Mouse (Mus musculus): Measurements from ENCODE around the gene Zbtb24. TPM values are rescaled to one million over a fixed set of nuclear protein-coding genes. Genes with fewer than 3 reads are reported as not detected.

The Zbtb24 gene
- polyA plus RNA-seq, 1 experiment from 2014 or later: 16.9 TPM

- no peak overlapping the region for H3K4me2 ChIP-seq (ENCODE audit: low read depth, low read length)
- ATAC-seq (ENCODE audit: low read depth): no peak
- no peak overlapping the region for H3K4me3 ChIP-seq (ENCODE audit: low read depth, low read length)
- peaks cover 15% of the 10 kb centered on the region for H3K36me3 ChIP-seq (ENCODE audit: control insufficient read depth, insufficient read depth, low read length)
- H3K27ac ChIP-seq (ENCODE audit: low read depth, low read length): no peak overlapping the region
- H3K9me3 ChIP-seq (ENCODE audit: control insufficient read depth, low read length): no peaks in the 10 kb centered on the region
- no peak overlapping the region for H3K9ac ChIP-seq (replicated peaks; ENCODE audit: low read depth, low read length)
- peaks cover 3% of the 10 kb centered on the region; the same call in 1 of the 2 replicates for H3K4me1 ChIP-seq (ENCODE audit: control insufficient read depth, insufficient read depth, low read length)
- no peaks in the 10 kb centered on the region for H3K27me3 ChIP-seq (ENCODE audit: control insufficient read depth, insufficient read depth, low read length)
- WGBS: 87% methylated on average over 14 of the region's 14 CpGs
Observed at GRCm38 (mm10) chr10:41486506-41487170, 36.5 kb downstream of the Zbtb24 start.

GRCm38 (mm10) chr10:41488877-41489276 lies 38.7 kb downstream of the Zbtb24 start:
- Histone ChIP-seq H3K4me1 (ENCODE audit: control insufficient read depth, insufficient read depth, low read length) (peaks cover 3% of the 10 kb centered on the region; the same call in 1 of the 2 replicates), H3K27ac (ENCODE audit: low read depth, low read length) (no peak overlapping the region), H3K9ac (replicated peaks; ENCODE audit: low read depth, low read length) (peak overlapping the region; percentile 64; the same call in 1 of the 2 replicates), H3K27me3 (ENCODE audit: control insufficient read depth, insufficient read depth, low read length) (no peaks in the 10 kb centered on the region), H3K4me3 (ENCODE audit: low read depth, low read length) (peak overlapping the region; percentile 65; the same call in 1 of the 2 replicates), H3K9me3 (ENCODE audit: control insufficient read depth, low read length) (no peaks in the 10 kb centered on the region), H3K36me3 (ENCODE audit: control insufficient read depth, insufficient read depth, low read length) (peaks cover 15% of the 10 kb centered on the region; the same call in 1 of the 2 replicates), H3K4me2 (ENCODE audit: low read depth, low read length) (peak overlapping the region; percentile 89)
- no peak for ATAC-seq (ENCODE audit: low read depth)
- WGBS: 45% methylated on average over 7 of the region's 7 CpGs

GRCm38 (mm10) chr10:41489294-41489693 lies 39.1 kb downstream of the Zbtb24 start:
- Histone ChIP-seq H3K4me2 (ENCODE audit: low read depth, low read length) (peak overlapping the region; percentile 89), H3K27me3 (ENCODE audit: control insufficient read depth, insufficient read depth, low read length) (no peaks in the 10 kb centered on the region), H3K4me1 (ENCODE audit: control insufficient read depth, insufficient read depth, low read length) (peaks cover 3% of the 10 kb centered on the region; the same call in 1 of the 2 replicates), H3K27ac (ENCODE audit: low read depth, low read length) (no peak overlapping the region), H3K9me3 (ENCODE audit: control insufficient read depth, low read length) (no peaks in the 10 kb centered on the region), H3K9ac (replicated peaks; ENCODE audit: low read depth, low read length) (peak overlapping the region; percentile 64), H3K36me3 (ENCODE audit: control insufficient read depth, insufficient read depth, low read length) (peaks cover 13% of the 10 kb centered on the region; the same call in 1 of the 2 replicates), H3K4me3 (ENCODE audit: low read depth, low read length) (peak overlapping the region; percentile 65)
- 39% methylated on average over 8 of the region's 8 CpGs for WGBS
- peak; percentile 7; the same call in 1 of the 2 replicates for ATAC-seq (ENCODE audit: low read depth)

- no peaks in the 10 kb centered on the region for H3K27me3 ChIP-seq (ENCODE audit: control insufficient read depth, insufficient read depth, low read length)
- peaks cover 3% of the 10 kb centered on the region; the same call in 1 of the 2 replicates for H3K4me1 ChIP-seq (ENCODE audit: control insufficient read depth, insufficient read depth, low read length)
- peak within 1 kb of the TSS; percentile 65 for H3K4me3 ChIP-seq (ENCODE audit: low read depth, low read length)
- WGBS: under 1% methylated on average over 50 of the region's 50 CpGs
- H3K9ac ChIP-seq (replicated peaks; ENCODE audit: low read depth, low read length): peak within 1 kb of the TSS; percentile 64
- ATAC-seq (ENCODE audit: low read depth): peak; percentile 97
- H3K27ac ChIP-seq (ENCODE audit: low read depth, low read length): peak within 1 kb of the TSS; percentile 40; the same call in 1 of the 2 replicates
- peak within 1 kb of the TSS; percentile 89 for H3K4me2 ChIP-seq (ENCODE audit: low read depth, low read length)
- no peaks in the 10 kb centered on the region for H3K9me3 ChIP-seq (ENCODE audit: control insufficient read depth, low read length)
- H3K36me3 ChIP-seq (ENCODE audit: control insufficient read depth, insufficient read depth, low read length): peaks cover 12% of the 10 kb centered on the region; the same call in 1 of the 2 replicates
Observed at GRCm38 (mm10) chr10:41489708-41490517, 39.7 kb downstream of the Zbtb24 start, which contains the start of the genes Smpd2 and Ppil6. Gene Smpd2, minus strand, starts transcription at chr10:41490369. Gene Ppil6, plus strand, starts transcription at chr10:41490439.

GRCm38 (mm10) chr10:41490518-41490873 lies 40.3 kb downstream of the Zbtb24 start:
- WGBS: under 1% methylated on average over 29 of the region's 29 CpGs

GRCm38 (mm10) chr10:41491111-41491510 lies 40.9 kb downstream of the Zbtb24 start:
- Histone ChIP-seq H3K9ac (replicated peaks; ENCODE audit: low read depth, low read length) (no peak overlapping the region), H3K4me2 (ENCODE audit: low read depth, low read length) (peak overlapping the region; percentile 89; the same call in 1 of the 2 replicates), H3K4me1 (ENCODE audit: control insufficient read depth, insufficient read depth, low read length) (peaks cover 3% of the 10 kb centered on the region; the same call in 1 of the 2 replicates), H3K4me3 (ENCODE audit: low read depth, low read length) (peak overlapping the region; percentile 65; the same call in 1 of the 2 replicates), H3K9me3 (ENCODE audit: control insufficient read depth, low read length) (no peaks in the 10 kb centered on the region), H3K27me3 (ENCODE audit: control insufficient read depth, insufficient read depth, low read length) (no peaks in the 10 kb centered on the region), H3K27ac (ENCODE audit: low read depth, low read length) (no peak overlapping the region), H3K36me3 (ENCODE audit: control insufficient read depth, insufficient read depth, low read length) (0 out of 2 replicates have a peak, but pooled peaks cover 8% of the 10 kb centered on the region)
- ATAC-seq (ENCODE audit: low read depth): no peak
- WGBS: 49% methylated on average over 4 of the region's 4 CpGs

More at GRCm38 (mm10) chr10:41490518-41490873, 40.3 kb downstream of the Zbtb24 start:
- Histone ChIP-seq H3K27ac (ENCODE audit: low read depth, low read length) (no peak overlapping the region), H3K9me3 (ENCODE audit: control insufficient read depth, low read length) (no peaks in the 10 kb centered on the region), H3K4me2 (ENCODE audit: low read depth, low read length) (peak overlapping the region; percentile 89), H3K4me1 (ENCODE audit: control insufficient read depth, insufficient read depth, low read length) (peaks cover 3% of the 10 kb centered on the region; the same call in 1 of the 2 replicates), H3K9ac (replicated peaks; ENCODE audit: low read depth, low read length) (peak overlapping the region; percentile 64), H3K4me3 (ENCODE audit: low read depth, low read length) (peak overlapping the region; percentile 65), H3K36me3 (ENCODE audit: control insufficient read depth, insufficient read depth, low read length) (peaks cover 12% of the 10 kb centered on the region; the same call in 1 of the 2 replicates), H3K27me3 (ENCODE audit: control insufficient read depth, insufficient read depth, low read length) (no peaks in the 10 kb centered on the region)
- peak; percentile 68; the same call in 1 of the 2 replicates for ATAC-seq (ENCODE audit: low read depth)

GRCm38 (mm10) chr10:41500941-41501340 lies 50.8 kb downstream of the Zbtb24 start:
- 70% methylated on average over 4 of the region's 4 CpGs for WGBS
- Histone ChIP-seq H3K27me3 (ENCODE audit: control insufficient read depth, insufficient read depth, low read length) (no peaks in the 10 kb centered on the region), H3K36me3 (ENCODE audit: control insufficient read depth, insufficient read depth, low read length) (no peaks in the 10 kb centered on the region), H3K27ac (ENCODE audit: low read depth, low read length) (no peak overlapping the region), H3K4me2 (ENCODE audit: low read depth, low read length) (no peak overlapping the region), H3K9me3 (ENCODE audit: control insufficient read depth, low read length) (no peaks in the 10 kb centered on the region), H3K4me3 (ENCODE audit: low read depth, low read length) (no peak overlapping the region), H3K4me1 (ENCODE audit: control insufficient read depth, insufficient read depth, low read length) (no peaks in the 10 kb centered on the region), H3K9ac (replicated peaks; ENCODE audit: low read depth, low read length) (no peak overlapping the region)
- ATAC-seq (ENCODE audit: low read depth): no peak

GRCm38 (mm10) chr10:41504996-41505395 lies 54.8 kb downstream of the Zbtb24 start:
- 100% methylated on average over 1 of the region's 1 CpGs for WGBS
- H3K36me3 ChIP-seq (ENCODE audit: control insufficient read depth, insufficient read depth, low read length): no peaks in the 10 kb centered on the region
- ATAC-seq (ENCODE audit: low read depth): peak; percentile 39; the same call in 1 of the 2 replicates
- no peak overlapping the region for H3K4me2 ChIP-seq (ENCODE audit: low read depth, low read length)
- H3K4me3 ChIP-seq (ENCODE audit: low read depth, low read length): no peak overlapping the region
- H3K9ac ChIP-seq (replicated peaks; ENCODE audit: low read depth, low read length): no peak overlapping the region
- no peaks in the 10 kb centered on the region for H3K9me3 ChIP-seq (ENCODE audit: control insufficient read depth, low read length)
- H3K27ac ChIP-seq (ENCODE audit: low read depth, low read length): no peak overlapping the region
- no peaks in the 10 kb centered on the region for H3K4me1 ChIP-seq (ENCODE audit: control insufficient read depth, insufficient read depth, low read length)
- H3K27me3 ChIP-seq (ENCODE audit: control insufficient read depth, insufficient read depth, low read length): no peaks in the 10 kb centered on the region

Measured in neural tube, embryonic 14.5 days (tissue).